Comparison of ENCODE assay signal across 8 mouse cellular contexts in the genomic region with DNA sequence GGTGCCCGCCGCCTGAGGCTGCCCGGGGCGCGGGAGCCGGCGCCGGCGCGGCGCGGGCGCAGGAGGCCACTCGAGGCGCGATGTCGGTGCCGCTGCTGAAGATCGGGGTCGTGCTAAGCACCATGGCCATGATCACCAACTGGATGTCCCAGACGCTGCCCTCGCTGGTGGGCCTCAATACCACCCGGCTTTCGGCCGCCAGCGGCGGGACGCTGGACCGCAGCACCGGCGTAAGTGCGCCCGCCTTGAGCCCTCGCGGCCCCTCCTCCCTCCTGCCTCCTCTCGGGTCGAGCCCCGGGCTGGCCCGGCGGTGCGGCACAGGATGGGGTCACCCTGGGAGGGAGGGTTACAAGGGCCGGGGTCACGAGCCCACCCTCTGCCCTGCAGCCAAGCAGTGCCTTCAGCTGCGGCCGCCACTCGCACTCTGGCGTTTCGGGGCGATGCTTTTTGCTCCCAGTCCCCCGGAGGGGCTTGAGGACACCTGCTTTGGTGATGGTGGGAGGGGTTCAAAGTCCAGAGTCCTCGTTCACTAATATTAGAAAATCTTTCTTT. TPM values are rescaled to one million over a fixed set of nuclear protein-coding genes. Genes with fewer than 3 reads are reported as not detected.
DNase-seq lines count a peak whose midpoint lies in the region; ATAC-seq and TF ChIP-seq lines count a peak whose summit lies in the region.

No protein-coding gene starts in this region.

- peak overlapping the region; percentile 51 for H3K4me3 ChIP-seq in bone marrow, adult 2 months (replicated peaks; ENCODE audit: control insufficient read depth, low read depth, low read length)
- peak overlapping the region; percentile 56 for H3K4me3 ChIP-seq in forebrain, embryonic 13.5 days
- peak overlapping the region; percentile 56 for H3K4me3 ChIP-seq in intestine, embryonic 14.5 days (ENCODE audit: low read depth, low read length)
- peak overlapping the region; percentile 17; the same call in 1 of the 2 replicates for H3K4me3 ChIP-seq in macrophage (ENCODE audit: inconsistent target)

- intact Hi-C loops in gastrocnemius, postnatal 14 days (cut with DNase I; ENCODE audit: low total_unique reads): loop anchor here (2.0 to 5.0 kb wide), 2 partner anchors 71 to 169 kb away; no protein-coding TSS in a partner anchor

- no peaks in the 10 kb centered on the region for H3K36me3 ChIP-seq in forebrain, embryonic 13.5 days (ENCODE audit: poor library complexity, severe bottlenecking)
- H3K36me3 ChIP-seq in intestine, embryonic 14.5 days (ENCODE audit: control insufficient read depth, insufficient read depth, low read length): no peaks in the 10 kb centered on the region; the same call in 1 of the 2 replicates
- no peaks in the 10 kb centered on the region for H3K36me3 ChIP-seq in macrophage (ENCODE audit: inconsistent target)

- WGBS in bone marrow, adult 2 months: 6% methylated on average over 51 of the region's 51 CpGs
- under 1% methylated on average over 39 of the region's 51 CpGs for WGBS in forebrain, embryonic 13.5 days
- under 1% methylated on average over 37 of the region's 51 CpGs for WGBS in intestine, embryonic 14.5 days
- 4% methylated on average over 47 of the region's 51 CpGs for WGBS in macrophage (ENCODE audit: missing documents)

- H3K27ac ChIP-seq in bone marrow, adult 2 months (ENCODE audit: control insufficient read depth, insufficient read depth, low read depth, low read length, poor library complexity): no peak overlapping the region
- no peak overlapping the region for H3K27ac ChIP-seq in forebrain, embryonic 13.5 days
- no peak overlapping the region for H3K27ac ChIP-seq in intestine, embryonic 14.5 days (ENCODE audit: low read depth)
- H3K27ac ChIP-seq in macrophage: no peak overlapping the region

- H3K9ac ChIP-seq in forebrain, embryonic 13.5 days: peak overlapping the region; percentile 82
- H3K9ac ChIP-seq in intestine, embryonic 14.5 days (ENCODE audit: low read length): peak overlapping the region; percentile 68

- no peaks in the 10 kb centered on the region for H3K9me3 ChIP-seq in forebrain, embryonic 13.5 days (replicated peaks)
- H3K9me3 ChIP-seq in intestine, embryonic 14.5 days (ENCODE audit: control insufficient read depth, low read length): no peaks in the 10 kb centered on the region

- peaks cover 10% of the 10 kb centered on the region for H3K27me3 ChIP-seq in forebrain, embryonic 13.5 days
- no peaks in the 10 kb centered on the region; the same call in 1 of the 2 replicates for H3K27me3 ChIP-seq in intestine, embryonic 14.5 days (replicated peaks; ENCODE audit: control insufficient read depth, insufficient read depth, low read length)

- peak overlapping the region; percentile 98 for H3K4me2 ChIP-seq in forebrain, embryonic 13.5 days
- H3K4me2 ChIP-seq in intestine, embryonic 14.5 days (ENCODE audit: low read length): peak overlapping the region; percentile 98

- H3K79me2 ChIP-seq in macrophage (ENCODE audit: inconsistent target): 0 out of 2 replicates have a peak, but pooled peaks cover 4% of the 10 kb centered on the region

- peak; percentile 49 for DNase-seq in gastrocnemius, postnatal 10 days
- DNase-seq in gastrocnemius, postnatal 14 days: no peak
- DNase-seq in intestine, embryonic 14.5 days (ENCODE audit: low spot score): peak; percentile 75
- no peak for DNase-seq in layer of hippocampus, adult 11-12 months (ENCODE audit: low spot score)

- ATAC-seq in forebrain, embryonic 13.5 days: peak; percentile 6; the same call in 1 of the 2 replicates
- peak; percentile 18; the same call in 1 of the 2 replicates for ATAC-seq in intestine, embryonic 14.5 days (replicated peaks; ENCODE audit: low FRiP score, low TSS enrichment, low read depth)
- no peak for ATAC-seq in granulocyte monocyte progenitor cell, adult 5-6 weeks (replicated peaks; ENCODE audit: poor library complexity, severe bottlenecking)

- TF ChIP-seq POLR2A in bone marrow, adult 2 months (IDR thresholded peaks at IDR 0.05; ENCODE audit: borderline replicate concordance, control insufficient read depth, low read depth, low read length): no peak

- H3K4me1 ChIP-seq in bone marrow, adult 2 months (ENCODE audit: control insufficient read depth, insufficient read depth, low read length): no peaks in the 10 kb centered on the region
- peaks cover 45% of the 10 kb centered on the region for H3K4me1 ChIP-seq in forebrain, embryonic 13.5 days
- H3K4me1 ChIP-seq in intestine, embryonic 14.5 days (replicated peaks; ENCODE audit: control insufficient read depth, insufficient read depth, low read length): peaks cover 14% of the 10 kb centered on the region; the same call in 1 of the 2 replicates

- TF ChIP-seq CTCF in bone marrow, adult 2 months (IDR thresholded peaks at IDR 0.05; ENCODE audit: control insufficient read depth, insufficient read depth, low read length): no peak

RNA-seq across cellular contexts. Expression of a gene that starts 13.2 kb away (rescaled TPM):
- 10 to 100 TPM; 20.6 to 21.8 TPM for total RNA-seq in gastrocnemius, postnatal 10 days (2021)
- total RNA-seq in gastrocnemius, postnatal 14 days (2021): 10 to 100 TPM in 1 of 2 experiments, 1 to 10 TPM in 1; 9.5 to 13.9 TPM
- polyA plus RNA-seq in bone marrow, adult 2 months (2011; ENCODE audit: insufficient read depth, insufficient read length, low replicate concordance, missing spikeins): 2.4 and 5.0 TPM in 2 replicates
- 122 and 136 TPM in 2 replicates for polyA plus RNA-seq in forebrain, embryonic 13.5 days (2015; fragmentation: Nextera tagmentation; extraction: Ambion mirVana)
- 22.8 and 26.0 TPM in 2 replicates for polyA plus RNA-seq in intestine, embryonic 14.5 days (2014; fragmentation: Nextera tagmentation; extraction: Ambion mirVana)
- 1 to 10 TPM in 1 of 26 experiments, under 1 TPM in 6, not detected in 19; 0.31 to 1.2 (median 0.67) TPM for total RNA-seq in macrophage (2018; cell fraction: chromatin; rRNA removed)
- 1 to 10 TPM in 13 of 26 experiments, under 1 TPM in 13; 0.48 to 2.7 (median 1.2) TPM for total RNA-seq in macrophage (2018; cell fraction: cytosol; rRNA removed)
- 1 to 10 TPM in 10 of 26 experiments, under 1 TPM in 14, not detected in 2; 0.17 to 2.3 (median 0.87) TPM for total RNA-seq in macrophage (2018; cell fraction: nucleus; rRNA removed)
- 2.5 to 3.1 TPM (median 2.6 TPM) in 3 replicates for polyA plus RNA-seq in macrophage (2018)
- total RNA-seq in granulocyte monocyte progenitor cell, adult 5-6 weeks (2014; fragmentation: Nextera tagmentation): 1.3 and 6.3 TPM in 2 replicates
- total RNA-seq in granulocyte monocyte progenitor cell, adult 5-6 weeks (2017): 0.56 and 0.93 TPM in 2 replicates

Comparison
In these comparisons a context has a peak if more than half of its experiments do, and no peak if none do; other contexts are left out.
1. DNase-seq: peak in gastrocnemius, postnatal 10 days (single experiment) and intestine, embryonic 14.5 days (single experiment); none in gastrocnemius, postnatal 14 days (single experiment) and layer of hippocampus, adult 11-12 months (single experiment).
2. Peak in every context shown above with its lines, with median percentiles within 50 percentile points of each other: H3K4me3 ChIP-seq.